Mouse (Mus musculus): ENCODE measurements at regions not wholly inside any gene's neighbourhood (a gene's known extent, or its start where the extent isn't known, plus 50 kb on each side); places are given as distances from the start of the nearest gene placed in this dataset.

DNA sequence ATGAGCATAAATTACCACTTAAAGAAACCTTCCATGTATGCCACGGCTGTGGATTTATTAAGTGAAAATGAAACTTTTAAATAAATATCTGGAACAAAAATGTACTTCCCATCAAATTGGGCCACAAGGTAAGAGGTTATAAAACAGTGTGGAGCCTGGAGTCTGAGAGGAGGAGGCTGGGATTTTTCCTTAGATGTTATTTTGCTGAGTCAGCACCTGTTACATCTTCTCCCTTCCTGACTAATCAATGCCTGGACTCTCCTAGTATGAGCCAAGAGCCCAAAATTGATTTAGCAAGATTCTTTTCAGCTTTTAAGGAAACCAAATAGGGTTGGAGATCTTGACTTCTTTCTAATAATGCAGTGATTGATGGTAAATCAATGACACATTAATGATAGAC is 203.0 kb downstream of the Osr1 start:
- TF ChIP-seq TCF12 (IDR thresholded peaks at IDR 0.05; ENCODE audit: insufficient read depth, poor library complexity, severe bottlenecking) (no peak), POLR2A (IDR thresholded peaks at IDR 0.05; ENCODE audit: insufficient read length, low read depth) (no peak), POLR2AphosphoS2 (IDR thresholded peaks at IDR 0.05; ENCODE audit: insufficient read length, low read depth) (no peak), USF1 (IDR thresholded peaks at IDR 0.05; ENCODE audit: low read depth) (no peak), E2F4 (IDR thresholded peaks at IDR 0.05; ENCODE audit: insufficient read depth) (no peak), TCF3 (IDR thresholded peaks at IDR 0.05; ENCODE audit: insufficient read length, low read depth) (no peak), MYOD1 (IDR thresholded peaks at IDR 0.05; ENCODE audit: control insufficient read depth in 1 of 3, insufficient read length in 2 of 3, low read depth in 2 of 3) (no peak), MAX (IDR thresholded peaks at IDR 0.05; ENCODE audit: low read depth) (no peak)

Data from myocyte (in vitro differentiated cells).